Mouse (Mus musculus) urinary bladder, postnatal 14 days (tissue): ENCODE measurements at regions not wholly inside any gene's neighbourhood (a gene's known extent, or its start where the extent isn't known, plus 50 kb on each side); places are given as distances from the start of the nearest gene placed in this dataset.

ENCODE experiments used
- DNase-seq: peaks from one replicate; pipeline ENCODE4 v3.0.0; 2021; ENCODE audit warnings: low spot score

DNA sequence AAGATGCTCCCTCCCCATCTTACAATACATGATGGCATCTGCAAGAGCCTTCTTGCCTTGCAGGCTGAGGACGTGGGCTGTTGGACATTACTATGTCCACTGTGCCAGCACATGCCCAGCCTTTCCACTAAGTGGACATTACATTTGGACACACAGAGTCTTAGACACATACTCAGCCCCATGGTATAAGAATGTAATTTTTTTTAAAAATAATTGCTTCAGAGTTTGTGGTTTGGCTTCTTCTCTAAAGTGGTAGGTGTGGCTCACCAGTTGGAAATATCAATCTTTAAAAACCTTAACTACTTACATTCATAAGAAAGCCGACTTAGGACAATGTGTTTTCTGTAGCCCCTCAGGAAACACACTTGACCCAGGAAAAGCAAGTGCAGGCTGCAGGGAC is 299.7 kb upstream of the Thbs1 start:
- no peak for DNase-seq

DNA sequence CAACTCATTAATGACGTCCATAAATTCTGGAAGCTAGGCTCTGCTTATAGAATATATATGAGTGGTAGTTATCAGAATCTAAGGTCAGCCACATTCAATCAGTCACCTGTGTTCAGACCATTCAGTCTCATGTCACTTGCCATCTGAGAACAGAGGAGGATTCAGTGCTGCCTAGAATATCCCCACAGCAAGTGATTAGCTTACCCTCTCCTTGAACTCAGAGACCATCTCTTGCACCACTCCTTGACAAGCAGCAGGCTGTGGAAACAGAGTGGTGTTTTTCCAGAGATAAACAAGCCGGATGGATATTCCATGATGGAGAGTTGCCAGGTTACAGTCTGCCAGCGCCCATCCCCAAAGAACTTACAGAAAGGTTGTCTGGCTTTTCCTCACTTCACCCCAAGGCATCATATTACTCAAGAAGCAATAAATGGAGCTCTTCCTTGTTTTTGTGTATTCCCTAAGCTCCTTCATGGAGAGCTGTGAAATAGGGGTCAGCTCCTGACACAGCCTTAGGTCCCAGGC is 291.9 kb upstream of the Thbs1 start:
- DNase-seq = no peak

DNA sequence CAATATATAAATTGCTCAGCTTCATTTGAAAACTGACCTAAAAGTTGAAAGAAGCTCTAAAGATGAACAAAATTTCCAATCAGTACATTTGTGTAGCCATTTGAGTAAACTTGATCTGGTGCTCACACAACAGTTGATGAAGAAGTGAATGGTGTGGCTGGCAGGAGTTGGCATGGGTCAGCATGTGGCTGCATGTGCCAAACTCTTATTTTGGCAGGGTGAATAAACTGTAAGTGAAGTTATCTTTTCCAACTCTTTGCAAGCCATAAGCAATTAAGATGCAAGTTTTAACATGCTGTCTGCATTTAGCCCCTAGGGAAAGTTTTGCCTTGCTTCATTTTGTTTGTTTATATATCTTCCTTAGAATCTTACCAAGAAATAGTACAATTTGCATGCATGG is 291.0 kb upstream of the Thbs1 start:
- DNase-seq = peak; percentile 26

DNA sequence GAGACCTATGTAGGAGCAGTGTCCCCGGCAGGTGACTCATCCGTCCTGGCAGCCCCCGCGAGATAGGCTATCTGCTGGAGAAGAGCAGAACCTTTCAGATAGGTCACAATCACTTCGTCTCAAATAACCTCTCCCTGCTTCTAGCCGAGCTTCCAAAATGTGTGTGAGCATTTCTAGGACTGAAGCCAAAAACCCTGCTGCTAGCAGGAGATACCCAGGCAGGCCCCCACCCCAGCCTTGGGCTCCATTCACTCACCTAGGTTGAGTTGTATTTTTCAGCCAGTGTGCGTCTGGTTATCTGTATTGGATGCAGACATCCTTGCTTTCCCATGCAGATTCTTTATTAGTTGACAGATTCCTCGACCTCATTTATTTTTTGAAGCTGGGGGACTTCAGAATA is 286.6 kb upstream of the Thbs1 start:
- DNase-seq = no peak

DNA sequence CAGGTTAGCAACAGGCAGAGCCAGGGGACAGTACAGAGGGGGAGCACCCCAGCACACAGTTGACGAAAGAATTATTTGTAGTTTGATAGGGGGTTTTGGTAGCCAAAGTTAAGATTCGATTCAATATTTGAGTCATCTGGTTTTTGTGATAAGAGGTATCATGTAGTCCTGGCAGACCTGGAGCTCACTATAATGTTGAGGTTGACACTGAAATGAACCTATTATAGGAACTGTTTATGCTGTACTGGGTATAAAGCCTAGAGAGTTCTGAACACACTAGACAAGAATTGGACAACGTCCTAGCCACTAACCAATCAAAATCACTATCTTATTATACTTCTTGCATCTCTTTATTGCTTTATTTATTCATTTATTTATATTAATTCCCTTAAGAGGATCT is 284.4 kb upstream of the Thbs1 start:
- no peak for DNase-seq

DNA sequence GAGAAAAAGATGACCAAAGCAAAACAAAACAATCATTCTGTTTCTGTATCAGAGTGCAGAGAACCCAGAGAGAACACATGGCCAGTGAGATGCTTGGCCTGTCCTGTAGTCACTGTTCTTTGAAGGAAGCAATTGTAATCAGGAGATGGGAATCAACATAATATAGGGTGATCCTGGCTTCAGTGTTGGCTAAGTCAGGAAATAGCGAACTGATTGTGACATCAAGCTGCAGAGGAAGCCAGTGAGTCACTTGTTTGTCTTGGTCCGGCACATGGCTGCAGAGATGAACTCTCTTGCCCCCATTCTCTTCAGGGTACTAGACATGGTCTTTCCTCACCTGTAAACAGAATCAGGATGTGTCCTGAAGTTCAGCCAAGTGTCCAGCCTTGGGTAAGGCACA is 273.3 kb upstream of the Thbs1 start:
- peak; percentile 41 for DNase-seq

DNA sequence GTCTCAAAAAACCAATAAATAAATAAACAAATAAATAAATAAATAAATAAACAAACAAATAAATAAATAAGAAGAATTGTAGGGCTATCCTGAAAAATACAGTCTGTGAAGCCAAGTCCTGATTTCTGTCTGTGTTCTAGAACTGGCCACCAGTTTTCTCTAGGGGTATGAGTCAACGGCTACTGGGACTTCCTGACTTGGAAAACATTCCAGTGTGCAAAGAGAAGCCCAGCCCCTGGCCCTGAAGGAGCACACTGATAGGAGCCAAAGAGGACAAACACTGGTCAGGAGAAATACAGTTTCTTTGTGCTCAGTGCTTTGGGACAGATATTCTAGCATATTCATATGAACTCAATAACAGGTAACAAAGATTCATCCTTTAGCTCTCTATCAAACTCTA is 271.3 kb upstream of the Thbs1 start:
- DNase-seq = peak; percentile 14

DNA sequence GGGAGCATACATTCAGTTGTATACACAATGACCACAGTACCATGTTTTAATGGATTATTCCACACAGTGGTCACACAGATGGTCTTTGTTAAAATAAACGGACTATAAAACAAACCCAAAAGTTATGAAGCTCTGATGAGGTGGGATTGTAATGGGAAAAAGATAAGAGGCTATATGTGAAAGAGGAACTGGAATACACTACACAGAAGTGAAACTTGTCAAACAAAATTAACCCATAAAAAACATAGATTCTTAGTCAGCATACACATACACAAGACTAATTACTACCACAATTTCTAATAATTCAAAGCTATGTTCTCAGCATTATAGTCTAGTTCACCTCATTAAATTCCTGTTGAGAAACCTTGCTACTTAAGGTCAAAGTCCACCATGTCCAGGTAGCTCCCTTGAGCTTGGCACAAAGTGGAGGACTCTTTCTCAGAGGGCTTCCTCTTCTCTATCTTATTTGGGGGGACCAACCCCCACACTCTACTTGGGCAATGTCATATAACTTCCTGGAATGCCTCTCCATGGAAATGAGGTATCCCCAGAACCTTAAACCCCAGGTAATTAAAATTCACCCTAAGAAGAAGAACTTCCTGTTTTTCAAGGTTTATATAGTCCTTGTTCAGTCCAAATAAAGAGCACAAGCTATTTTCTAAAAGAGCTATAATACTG is 269.2 kb upstream of the Thbs1 start:
- DNase-seq = no peak

DNA sequence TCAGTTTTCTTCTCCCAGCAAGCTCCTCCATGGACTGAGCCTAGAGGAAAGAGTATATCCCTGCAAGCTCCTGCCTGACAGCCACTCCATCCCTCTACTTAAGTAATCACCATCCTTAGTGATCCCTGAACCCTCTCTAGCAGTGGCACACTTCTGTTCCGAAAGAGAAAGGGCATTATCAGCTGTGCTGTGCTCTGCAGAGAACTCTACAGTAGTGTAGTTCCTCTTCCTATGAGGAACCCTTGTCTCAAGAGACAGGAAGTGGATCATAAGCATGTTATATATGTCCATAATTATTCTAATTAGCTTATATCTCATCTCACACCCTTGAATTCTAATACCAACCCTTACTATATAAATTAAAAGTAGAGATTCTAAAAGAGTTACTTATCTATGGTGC is 259.2 kb upstream of the Thbs1 start:
- DNase-seq = no peak

DNA sequence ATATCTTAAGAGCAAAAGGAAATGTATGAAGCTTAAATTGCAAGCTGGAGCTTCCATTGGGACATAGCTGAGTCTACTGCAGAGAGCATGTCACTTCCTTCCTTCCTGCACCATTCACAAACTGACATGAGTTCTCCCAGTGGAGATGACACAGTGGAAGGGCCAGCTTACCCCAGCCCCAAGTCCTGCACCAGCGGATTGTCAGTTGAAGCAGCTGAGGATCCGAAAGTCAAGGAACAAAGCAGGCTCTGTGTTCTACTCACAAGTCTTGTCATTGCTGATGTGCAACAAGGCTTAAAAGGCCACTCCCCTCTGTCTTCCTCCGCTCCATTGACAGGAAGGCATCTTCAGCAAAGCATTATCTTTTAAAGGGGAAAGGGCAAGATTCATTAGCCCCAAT is 249.4 kb upstream of the Thbs1 start:
- DNase-seq = no peak

DNA sequence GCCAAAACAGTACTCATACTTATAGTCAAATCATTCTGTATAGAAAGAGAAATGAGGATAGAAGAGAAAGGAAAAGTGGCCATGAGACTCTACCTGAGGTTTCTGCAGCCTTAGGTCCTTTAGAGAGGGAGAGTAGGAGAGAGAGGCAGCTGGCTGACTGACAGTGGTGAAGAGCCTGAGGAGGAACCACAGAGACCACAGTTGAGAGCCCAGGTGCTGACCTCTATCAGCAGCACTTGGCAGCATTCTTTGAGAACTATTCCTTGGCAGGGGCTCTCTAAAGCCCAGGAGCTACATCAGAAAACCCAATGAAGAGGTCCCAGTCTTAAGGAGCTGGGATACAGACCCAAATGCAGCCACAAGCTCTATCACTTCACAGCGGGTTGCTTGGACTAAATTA is 246.6 kb upstream of the Thbs1 start:
- DNase-seq = no peak

DNA sequence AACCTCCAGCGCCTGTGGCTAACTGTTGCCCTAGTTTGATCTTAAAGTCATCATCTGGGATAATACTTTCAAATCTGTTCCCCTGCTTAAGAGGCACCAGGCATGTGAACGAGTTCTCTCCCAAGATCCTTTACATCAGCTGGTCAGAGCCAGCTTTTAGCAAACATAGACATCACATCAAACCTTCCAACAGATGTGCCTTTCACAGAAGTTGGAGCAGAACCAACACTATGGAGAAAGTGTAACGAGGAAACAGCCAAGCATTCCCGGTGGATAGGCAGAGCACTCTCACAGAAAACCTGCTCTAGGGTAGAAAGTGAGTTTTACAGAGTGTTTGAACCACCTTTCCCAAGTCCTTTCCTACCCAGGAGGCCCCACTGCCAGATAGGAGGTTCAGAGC is 244.7 kb upstream of the Thbs1 start:
- no peak for DNase-seq

DNA sequence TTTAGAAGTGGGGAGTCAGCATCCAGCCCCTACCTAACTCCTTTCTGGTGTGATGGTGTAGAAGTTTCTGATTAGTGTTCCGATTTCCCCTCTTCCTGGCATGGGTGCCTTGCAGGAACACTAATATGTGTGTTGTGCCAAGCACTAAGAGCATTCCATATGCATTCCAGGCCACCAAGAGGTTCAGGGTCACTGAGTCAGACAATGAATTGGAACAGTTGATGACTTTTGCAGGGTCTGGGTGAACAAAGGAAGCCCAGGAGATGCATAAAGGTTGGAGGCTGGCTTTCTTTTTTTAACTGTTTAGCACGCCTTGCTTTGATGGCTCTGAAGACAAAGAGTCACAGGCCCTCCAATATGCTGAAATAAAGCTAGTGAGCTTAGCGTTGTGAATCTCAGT is 244.3 kb upstream of the Thbs1 start:
- no peak for DNase-seq

DNA sequence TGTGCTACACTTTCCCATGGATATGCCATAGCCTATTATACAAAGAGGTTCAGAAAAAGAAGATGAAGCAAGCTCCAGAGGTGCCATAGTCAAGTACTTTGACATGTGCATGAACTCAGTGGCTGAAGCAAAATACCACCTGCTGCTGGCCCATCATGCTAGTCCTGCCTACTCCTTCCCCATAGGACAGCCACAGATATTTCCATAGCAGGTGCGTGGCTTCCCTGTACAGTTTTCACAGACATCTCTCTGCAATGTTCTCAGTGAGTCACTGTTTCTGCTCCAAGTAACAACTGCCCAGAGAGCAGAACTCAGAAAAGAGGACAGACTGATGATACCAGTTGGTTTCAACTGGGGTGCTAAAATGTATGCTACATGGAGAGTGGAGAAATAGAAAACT is 242.8 kb upstream of the Thbs1 start:
- no peak for DNase-seq

DNA sequence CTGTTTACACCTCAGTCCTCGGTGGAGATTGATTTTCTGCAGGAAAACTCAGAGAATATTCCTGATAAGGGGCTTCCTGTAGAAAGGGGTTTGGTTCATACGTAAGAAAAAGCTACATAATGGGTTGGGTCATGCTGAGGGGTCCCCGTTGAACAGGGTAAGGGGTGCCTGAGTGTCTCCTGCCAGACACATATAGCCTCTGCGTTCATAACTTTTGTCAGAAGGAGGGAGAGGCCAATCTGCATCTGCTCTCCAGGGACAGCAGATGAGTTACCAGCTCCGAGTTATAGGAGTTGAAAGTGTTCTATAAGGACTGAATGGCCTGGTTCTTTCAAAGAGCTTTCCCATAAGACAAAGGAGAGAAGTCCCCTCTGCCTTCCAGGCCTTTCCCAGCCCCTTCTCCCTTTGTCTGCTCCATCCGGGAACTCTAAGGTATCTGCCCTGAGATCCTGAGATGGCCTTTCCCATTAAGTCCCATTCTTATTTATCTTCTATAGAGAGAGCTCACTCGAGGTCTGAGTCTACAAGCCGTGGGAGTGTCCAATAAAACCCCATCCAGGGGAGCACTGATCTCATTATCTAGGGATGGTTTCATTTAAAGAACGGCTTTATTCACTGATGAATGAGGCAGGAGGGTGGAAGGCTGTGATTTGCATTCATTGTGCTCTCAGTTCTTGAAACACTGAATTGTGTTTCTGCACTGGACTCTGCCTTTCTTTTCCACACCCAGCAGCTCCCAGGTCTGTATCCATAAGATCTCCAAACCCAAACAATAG is 240.0 kb upstream of the Thbs1 start:
- no peak for DNase-seq

DNA sequence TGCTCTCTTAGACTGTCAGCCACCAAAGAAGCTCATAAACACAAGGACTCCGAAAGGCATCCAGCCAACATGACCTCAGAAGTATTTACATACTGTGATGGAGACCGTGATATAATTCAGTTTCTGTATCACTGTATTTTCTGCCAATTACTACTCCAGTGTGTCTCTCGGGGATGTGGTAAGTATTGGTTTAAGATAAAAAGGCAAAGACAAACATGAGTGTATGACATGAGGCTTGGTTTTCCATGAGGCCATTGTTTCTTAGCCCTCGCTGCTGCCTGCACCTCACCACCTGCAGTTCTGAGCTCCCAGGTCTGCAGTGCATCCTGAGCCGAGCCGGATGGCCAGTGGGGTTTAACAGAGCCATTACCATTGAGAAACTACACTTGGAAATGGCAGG is 233.9 kb upstream of the Thbs1 start:
- peak; percentile 38 for DNase-seq

DNA sequence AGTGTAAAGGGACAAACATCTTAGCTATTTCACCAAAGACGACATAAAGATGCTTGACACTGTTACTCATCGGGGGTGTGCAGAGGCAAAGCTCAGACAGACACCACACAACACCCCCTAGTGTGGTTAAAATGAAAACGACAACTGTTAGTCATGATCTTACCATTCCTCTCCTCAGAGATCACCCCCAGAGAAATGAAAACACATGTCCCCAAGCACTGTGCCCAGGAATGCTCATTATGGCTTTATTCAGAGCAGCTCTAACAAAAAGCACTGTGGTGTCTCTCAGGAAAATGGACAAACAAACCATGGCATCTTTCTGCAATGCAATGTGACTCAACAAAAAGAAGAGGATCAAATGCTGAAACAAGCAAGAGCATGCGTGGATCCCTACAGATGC is 229.5 kb upstream of the Thbs1 start:
- DNase-seq = no peak

DNA sequence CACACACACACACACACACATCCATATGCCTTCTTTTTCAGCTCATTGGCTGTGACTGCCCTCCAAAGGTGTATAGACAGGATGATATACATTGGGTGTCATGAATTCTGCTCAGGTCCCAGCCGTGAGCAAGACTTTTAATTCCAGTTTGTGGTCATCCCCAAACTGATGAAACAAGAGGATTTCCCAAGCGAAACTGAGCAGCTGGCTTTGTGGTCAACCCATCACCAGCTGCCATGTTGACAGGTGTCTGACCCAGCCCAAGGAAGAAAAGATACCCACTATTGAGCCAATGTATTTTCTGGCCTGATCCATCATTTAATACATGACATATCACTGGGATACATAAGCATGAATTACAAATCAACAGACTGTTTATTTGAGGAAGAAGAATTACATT is 228.8 kb upstream of the Thbs1 start:
- no peak for DNase-seq

DNA sequence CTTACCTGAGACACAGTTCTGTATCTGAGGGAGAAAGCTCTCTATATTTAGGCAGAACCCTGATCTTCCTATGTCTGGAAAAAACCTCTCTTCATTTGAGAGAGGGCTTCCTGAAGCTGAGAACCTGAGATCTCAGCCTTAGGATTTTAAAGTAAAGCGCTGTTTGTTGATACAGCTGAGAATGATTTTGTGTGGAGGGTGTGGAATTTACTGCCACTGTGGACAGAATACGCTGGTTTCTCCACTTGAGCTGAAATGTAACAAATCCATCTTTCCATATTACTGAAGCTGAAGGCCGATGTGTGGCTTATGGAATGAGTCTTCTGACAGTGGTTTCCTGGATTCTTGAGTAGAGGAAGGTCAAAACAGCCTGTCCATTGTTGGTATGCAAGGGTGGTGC is 225.2 kb upstream of the Thbs1 start:
- no peak for DNase-seq

DNA sequence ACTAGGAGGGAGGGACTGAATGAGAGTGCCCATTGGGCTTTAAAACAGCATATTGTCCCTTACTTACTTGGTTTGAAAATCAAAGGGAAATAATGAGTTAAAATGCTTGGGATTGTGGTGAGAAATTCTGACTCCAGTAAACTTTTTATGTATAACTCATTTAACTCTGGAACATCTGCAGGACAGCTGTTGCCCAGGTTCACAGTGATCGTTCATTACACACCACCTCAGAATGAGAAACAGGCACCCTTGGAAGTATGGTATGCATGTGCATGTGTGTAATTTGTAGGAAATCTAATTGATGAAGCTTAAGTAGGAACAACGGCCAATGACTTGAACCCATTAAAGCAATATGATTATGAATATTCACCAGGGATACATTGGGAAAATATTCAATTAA is 210.4 kb upstream of the Thbs1 start:
- DNase-seq = no peak

DNA sequence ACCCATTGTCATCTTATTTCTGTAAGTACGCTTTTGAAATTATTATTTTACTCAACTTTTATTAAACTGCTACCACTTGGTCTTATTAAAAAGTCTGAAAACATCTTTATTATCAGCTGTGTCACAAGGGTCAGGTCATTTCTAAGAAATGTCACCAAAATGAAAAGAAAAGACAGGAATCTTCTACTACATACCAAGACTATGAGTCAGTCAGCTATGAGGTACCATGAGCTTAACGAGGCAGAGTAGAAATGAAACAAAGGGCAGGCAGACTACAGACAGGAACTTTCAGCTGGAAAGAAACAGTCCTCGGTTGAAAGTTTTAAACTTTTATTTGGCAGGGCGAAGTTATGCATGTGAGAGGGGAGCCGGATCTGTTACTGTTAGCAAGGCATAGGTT is 208.8 kb upstream of the Thbs1 start:
- DNase-seq = no peak

DNA sequence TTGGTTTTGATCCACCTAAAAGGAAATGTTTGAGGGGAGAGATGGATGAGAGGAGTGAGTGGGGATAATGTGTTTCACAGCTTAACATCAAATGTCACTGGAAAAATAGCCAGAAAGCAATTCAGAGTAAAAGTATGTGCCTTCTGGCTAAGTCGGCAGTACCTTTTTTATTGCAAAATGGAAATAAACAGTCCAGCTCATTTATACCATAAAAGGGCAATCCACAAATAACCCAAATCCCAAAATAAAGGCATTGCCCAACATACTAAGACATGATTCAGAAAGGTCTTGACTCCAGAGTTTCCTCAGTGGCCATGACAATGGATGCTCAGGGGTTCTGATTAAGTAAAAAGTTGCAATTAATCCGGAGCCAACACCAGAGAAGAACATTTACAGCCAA is 208.0 kb upstream of the Thbs1 start:
- no peak for DNase-seq

DNA sequence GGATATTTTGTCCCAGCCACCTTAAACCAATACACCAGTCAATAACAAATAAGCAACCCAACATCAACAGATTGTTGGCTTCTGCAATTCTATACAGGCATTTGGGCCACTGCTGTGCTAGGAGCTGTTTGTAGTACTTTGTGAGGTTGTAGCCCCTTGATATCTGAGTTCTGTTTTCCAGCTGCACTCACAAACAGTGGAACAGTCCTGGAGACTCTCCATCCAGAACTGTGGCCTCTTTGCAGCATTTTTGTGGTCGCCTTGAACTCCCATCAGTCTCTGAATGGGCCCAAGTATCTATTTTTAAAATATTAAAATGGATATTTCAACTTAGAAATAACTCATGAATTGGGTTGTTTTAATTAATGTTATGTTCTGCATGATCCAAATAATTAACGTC is 205.2 kb upstream of the Thbs1 start:
- no peak for DNase-seq

DNA sequence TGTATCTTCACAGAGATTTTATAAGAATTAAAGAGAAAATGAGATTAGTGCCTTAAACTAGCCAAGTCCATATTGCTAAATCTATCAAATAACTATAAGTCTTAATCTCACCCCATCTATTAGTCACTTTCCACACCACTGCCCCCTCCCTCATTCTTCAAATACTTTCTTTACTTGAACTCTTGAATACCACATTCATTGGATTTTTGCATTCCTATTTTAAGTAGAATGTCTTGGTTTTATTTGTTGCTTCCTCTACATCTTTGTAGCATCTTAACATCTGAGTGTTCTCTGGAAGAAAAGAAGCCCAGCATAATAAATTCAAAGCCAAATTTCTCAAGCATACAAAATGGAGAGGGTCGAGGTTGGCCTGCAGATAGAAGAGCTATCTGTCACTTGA is 200.9 kb upstream of the Thbs1 start:
- DNase-seq = no peak
